Mouse (Mus musculus) spleen, embryonic (tissue): ENCODE results near the gene Zg16.

Experiments used
- CTCF ChIA-PET: fragments of 350-600 bp; sonication (Branson Sonifier 250); formaldehyde crosslinking; loops from one replicate; lab custom pipeline; 2022; lab: Charles Lee

Zg16 gene

DNA sequence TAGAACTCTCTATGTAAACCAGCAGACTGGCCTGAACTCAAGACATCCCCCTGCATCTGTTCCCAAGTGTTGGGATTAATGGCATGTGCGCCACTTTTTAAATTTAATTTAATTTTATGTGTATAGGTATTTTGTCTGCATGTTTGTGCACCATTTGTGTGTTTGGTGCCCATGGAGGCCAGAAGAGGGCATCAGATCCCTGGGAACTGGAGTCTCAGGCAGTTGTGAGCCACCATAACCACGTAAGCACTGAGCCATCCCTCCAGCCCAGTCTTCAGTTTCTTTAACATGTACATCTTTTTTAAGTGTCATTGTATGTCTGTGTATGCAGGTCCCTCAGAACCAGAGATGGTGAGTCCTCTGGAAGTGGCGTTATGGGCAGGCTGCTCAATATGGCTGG is 9.4 kb downstream of the Zg16 start:
- CTCF ChIA-PET, result interaction anchor here (0.9 to 1.3 kb wide), 2 partner anchors 24 to 193 kb away, joined by 3 read pairs; partner anchors contain the start of gene Taok2

DNA sequence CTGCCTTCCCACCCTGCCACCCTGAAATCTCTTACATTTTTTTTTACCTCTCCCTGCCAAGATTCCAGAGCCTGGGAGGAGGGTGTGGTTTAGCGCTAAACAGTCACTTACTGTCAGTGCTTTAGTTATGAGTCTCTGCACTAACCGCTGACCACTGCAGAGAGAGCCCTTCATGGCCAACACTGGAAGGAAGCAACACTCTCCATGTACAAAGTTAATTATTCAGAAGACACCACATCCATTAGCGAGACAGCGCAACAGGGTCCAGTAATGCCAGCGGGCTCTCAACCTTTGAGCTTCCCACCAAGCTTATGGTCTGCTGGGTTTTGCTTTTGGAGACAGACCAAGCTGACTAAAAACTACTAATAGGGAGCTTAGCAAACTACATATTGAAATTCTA is 10.9 kb downstream of the Zg16 start:
- CTCF ChIA-PET, result interaction anchor here (0.6 to 0.7 kb wide), 2 partner anchors 34 to 52 kb away, joined by 3 to 4 read pairs; partner anchors contain the start of gene Kif22

DNA sequence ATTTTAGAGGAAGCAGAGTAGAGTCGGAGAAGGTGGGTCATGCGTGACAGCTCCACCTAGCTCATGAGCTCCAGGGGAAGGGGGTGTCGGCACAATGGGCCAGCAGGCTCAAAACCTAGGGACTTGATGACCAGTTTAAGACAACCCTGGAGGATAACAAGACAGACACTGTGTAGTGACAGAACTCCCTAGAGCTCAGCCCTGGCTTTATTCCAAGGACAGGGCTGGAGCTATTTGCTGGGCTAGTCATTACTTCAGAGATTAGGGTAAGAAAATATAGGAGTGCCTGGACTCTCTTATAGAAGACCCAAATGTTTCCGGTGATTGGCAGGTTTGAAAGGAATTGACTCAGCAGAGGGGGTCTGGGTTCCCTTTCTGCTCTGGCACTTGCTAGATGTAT is 13.9 kb downstream of the Zg16 start:
- CTCF ChIA-PET, result interaction anchor here (0.5 kb wide), 1 partner anchor 89 kb away, joined by 4 read pairs; no protein-coding TSS in a partner anchor

DNA sequence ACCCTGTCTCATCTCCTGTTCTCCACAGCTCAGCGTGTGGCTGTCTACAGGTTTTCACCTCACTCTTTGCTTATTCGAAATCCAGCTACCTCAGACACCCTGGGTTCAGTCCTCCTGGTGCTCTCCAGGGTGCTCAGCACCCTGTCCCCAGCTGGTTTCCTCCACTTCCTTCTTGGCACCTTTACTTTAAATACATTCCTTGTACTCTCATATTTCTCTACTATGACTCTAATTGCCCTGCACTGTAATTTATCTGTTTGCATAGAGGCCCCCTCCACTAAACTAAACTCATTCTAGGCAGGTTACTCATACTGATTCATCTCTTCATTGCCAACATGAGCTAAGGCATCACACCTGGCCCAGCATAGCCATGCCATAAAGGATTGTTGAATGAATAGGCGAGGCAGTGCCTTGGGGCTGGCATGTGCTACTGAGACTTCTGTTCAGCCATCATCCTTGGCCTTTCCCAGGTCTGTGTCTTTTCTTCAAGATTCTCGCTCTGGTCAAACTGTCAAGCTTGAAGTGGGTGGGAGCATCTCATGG is 16.2 kb downstream of the Zg16 start:
- CTCF ChIA-PET, result interaction anchor here (0.6 to 1.3 kb wide), 2 partner anchors 12 to 1264 kb away, joined by 3 read pairs; no protein-coding TSS in a partner anchor

DNA sequence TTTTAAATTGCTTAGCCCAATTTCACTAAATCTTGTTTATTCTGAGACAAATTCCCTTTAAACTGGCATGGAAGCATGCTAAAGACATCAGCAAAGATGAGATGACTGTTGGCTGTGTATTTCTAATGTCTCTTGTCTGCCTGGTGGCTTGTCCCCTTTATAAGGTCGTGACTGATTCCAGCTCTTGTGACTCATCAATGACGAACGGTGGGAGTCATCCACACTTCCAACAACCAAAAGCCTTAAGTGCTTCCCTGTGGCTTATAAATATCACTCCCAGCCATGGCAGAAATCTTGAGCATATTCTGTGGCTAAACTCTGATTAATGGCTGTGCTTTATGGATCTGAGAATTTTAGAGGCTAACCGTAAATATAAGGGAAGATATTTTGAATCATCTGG is 20.8 kb downstream of the Zg16 start:
- CTCF ChIA-PET, result no interaction called here

DNA sequence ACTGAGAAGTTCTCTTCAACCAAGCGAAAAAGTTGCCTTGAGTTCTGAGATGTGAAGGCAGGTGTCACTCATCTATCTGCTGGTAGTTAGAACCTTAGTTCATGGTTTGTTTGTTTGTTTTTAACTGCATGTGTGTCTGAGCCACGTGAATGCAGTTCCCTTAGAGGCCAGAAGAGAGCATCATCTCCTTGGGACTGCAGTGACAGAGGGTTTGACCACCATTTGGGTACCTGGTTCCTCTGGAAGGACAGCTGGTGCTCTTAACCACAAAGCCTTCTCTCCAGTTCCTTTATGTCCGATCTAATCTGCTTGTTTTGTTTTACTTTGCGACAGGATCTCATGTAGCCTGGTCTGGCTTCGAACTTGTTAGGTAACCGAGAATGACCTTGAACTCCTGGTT is 21.6 kb downstream of the Zg16 start:
- CTCF ChIA-PET, result no interaction called here

DNA sequence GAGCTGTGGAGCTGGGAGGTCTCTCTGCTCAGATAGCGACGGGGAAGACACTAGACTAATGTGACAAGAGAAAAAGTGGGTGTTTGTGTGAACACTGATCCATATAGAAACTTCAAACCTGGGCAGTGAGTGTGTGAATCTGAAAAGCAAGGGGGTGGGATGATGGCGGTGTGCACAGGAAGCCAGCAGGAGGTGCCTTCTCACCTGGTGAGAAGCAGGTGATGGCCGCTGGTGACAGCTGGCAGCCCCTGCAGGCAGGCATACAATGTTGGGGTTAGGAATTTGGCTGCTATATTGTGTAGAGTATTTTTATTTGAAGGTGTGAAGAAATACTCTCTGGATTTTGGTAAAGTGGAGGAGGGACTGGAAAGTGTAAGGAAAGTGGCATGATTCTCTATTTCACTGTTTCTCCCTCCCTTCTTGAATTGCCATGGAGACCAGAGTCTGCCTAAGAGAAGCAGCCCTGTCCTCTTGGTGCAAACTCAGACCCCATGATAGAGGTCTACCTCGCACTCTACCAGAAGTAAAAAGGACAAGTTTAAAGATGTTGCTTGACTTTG is 32.0 kb downstream of the Zg16 start:
- CTCF ChIA-PET, result no interaction called here

DNA sequence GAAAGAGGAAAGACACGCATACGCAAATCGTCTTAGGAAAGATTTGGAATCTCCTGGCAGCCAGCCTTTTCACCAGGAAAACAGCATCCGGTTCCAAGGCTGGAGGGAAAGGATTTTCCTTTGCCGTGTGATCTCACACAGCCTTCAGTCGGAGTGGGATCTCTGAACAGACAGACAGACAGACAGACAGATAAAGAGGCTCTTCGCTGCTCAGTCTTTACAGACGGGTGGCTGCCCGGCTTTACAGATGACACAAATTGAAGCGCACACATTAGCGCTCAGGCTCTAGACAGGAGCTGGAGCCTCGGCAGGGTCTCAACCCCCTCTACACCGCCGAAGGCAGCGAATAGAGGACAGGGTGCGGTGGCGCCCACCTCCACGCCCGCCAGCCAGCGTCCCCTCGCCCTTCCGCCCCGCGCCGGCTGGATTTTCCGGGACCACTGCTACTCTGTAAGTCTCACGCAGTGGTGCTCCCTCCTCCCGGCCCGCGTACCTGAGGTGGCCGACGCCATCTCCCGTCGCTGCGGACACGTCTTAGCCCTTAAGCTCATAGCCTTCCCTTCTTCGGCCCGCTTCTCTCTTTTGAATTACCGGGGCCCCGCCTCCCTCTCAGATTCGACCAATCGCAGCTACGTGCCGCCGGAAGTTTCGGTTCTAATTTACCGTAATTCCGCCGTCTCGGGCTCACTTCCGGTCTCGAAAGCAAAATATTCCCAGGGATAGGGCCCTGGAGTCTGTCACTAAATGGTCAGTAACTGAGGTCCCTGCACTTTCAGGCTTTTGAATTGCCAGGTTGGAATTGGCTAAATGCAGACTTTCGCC is 45.1 kb downstream of the Zg16 start, which contains the start of gene Kif22:
TSS of gene Kif22 (minus strand) at position 621 of the 822 bp plus-strand sequence.
- CTCF ChIA-PET, result interaction anchor here (0.7 kb wide), 1 partner anchor 34 kb away, joined by 3 read pairs; no protein-coding TSS in a partner anchor

DNA sequence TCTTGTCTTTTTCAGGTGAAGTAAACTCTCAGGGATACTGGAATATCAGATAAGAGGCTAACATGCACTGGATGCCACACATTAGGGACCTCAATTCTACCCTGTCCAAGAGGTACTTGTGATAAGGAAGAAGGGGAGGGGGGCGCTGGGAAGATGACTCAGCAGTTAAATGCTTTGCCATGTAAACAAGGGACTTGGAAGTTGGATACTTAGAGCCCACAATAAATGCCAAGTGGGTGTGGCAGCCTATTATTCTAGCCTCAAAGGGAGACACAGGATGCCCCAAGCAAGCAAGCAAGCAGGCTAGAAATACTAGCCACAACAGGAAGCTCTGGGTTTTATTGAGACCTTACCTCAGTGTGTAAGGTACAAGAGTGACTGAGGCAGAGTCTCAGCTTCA is 55.9 kb downstream of the Zg16 start:
- CTCF ChIA-PET, result interaction anchor here (0.7 kb wide), 1 partner anchor 120 kb away, joined by 3 read pairs; no protein-coding TSS in a partner anchor

DNA sequence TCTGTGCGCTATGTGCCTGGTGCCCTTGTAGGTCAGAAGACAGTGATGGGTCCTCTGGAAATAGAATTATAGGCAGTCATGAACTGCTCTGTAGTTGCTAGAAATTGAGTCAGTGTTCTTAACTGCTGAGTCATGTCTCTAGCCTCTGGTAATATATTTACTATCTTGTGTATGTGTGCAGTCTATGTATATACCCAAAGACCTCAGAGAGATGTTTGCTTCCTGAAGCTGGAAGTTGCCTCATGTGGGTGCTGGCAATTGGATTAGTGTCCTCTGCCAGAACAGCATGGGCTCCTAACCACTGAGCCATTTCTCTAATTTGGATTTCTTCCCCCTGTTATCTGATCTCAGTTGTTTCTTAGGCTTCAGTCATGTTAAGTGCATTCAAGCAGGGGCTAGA is 57.0 kb downstream of the Zg16 start:
- CTCF ChIA-PET, result no interaction called here

DNA sequence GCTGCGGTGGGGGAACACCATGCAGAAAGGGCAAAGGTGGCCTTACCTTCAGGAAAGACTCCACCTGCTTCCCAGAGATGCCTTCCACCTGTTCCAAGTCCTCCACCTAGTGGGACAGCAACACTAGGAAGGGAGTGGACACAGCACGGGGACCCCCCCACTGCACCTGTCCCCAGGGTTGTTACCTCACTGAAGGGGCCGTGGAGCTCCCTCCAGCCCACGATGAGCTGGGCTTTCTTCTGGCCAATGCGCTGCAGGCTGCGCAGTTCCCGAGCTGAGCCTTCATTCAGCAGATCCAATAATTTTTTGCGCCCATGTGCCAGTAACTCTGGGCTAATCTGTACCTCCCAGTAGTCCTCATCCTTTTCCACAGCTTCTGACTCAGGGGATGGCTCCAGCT is 59.2 kb downstream of the Zg16 start:
- CTCF ChIA-PET, result interaction anchor here (0.6 kb wide), 1 partner anchor 85 kb away, joined by 8 read pairs; no protein-coding TSS in a partner anchor

DNA sequence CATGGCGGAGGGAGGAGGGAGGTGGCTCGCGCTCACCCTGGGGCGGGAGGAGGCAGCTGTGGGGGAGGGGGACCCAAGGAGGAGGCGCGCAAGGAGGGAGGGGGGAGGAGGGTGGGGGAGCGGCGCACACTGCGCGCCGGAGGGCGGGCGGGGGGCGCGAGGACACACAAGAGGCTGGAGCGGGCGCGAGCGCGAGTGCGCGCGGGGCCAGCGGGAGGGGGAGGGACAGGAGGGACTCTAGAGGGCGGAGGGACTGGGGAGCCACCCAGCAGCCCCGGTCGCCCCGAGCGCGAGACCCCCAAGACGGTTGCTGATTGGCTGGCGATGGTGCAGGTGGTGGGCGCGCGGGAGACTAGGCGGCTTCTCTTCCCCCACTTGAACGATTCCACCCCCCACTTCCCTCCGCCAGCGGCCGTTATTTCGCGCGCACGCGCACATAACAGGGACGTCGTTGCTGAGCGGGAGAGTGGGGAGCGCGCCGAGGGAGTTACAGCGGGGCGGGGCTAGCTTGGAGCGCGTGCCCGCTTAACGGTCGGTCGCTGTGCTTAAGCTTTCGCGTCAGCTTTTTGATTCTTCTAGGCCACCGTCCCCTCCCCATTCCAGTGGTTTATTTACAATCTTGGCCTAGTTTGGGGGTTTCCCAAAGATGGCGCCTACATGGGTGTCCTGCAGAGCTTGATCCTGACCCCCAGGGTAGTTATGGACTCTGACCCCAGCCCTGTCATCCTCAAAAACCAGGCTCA is 60.0 kb downstream of the Zg16 start, which contains the start of gene Maz:
TSS of gene Maz (minus strand) at position 54 of the 743 bp plus-strand sequence.
- CTCF ChIA-PET, result interaction anchor here (0.5 to 1.1 kb wide), 3 partner anchors 13 to 84 kb away, joined by 3 to 7 read pairs (median 4); partner anchors contain the start of gene Mvp

DNA sequence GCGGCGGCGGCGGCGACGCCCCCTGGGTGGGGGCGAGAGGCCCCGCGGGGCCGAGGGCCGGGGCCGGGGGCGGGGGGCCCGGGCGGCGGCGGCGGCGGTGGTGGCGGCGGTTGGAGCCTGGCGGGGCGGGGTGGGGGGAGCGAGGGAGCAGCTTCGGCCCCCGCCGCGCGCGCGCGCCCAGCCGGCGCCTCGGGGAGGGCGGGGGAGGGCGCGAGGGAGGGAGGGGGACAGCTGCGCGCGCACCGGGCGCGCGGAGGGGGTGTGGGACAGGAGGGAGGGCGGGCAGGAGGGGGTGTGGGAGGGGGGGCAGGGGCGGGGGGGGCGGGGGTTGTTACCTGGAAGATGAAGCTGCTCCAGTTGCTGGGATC is 60.5 kb downstream of the Zg16 start:
- CTCF ChIA-PET, result interaction anchor here (0.5 to 1.1 kb wide), 2 partner anchors 12 to 15 kb away, joined by 3 to 4 read pairs; partner anchors contain the start of gene Mvp

DNA sequence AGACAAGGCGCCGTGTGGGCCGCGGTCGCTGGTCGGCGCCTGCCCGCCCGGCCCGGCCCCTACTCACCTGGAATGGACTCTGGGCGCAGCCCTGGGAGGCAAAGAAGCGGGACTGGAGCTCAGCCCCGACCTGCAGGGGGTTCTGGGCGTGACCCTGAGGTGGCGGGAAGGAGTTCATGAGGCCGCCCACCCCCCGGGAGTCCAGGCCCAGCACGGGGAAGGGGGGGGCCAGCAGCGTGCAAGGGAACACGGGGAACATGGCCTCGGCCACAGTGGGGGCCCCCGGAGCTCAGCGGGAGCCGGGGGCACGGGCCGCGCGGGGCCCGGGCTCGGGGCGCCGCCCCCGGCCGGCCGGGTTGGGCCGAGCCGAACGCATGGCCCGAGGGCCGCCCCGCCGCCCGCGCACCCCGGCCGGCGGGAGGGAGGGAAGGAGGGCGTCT is 60.9 kb downstream of the Zg16 start:
- CTCF ChIA-PET, result interaction anchor here (1.1 kb wide), 1 partner anchor 15 kb away, joined by 4 read pairs; no protein-coding TSS in a partner anchor

DNA sequence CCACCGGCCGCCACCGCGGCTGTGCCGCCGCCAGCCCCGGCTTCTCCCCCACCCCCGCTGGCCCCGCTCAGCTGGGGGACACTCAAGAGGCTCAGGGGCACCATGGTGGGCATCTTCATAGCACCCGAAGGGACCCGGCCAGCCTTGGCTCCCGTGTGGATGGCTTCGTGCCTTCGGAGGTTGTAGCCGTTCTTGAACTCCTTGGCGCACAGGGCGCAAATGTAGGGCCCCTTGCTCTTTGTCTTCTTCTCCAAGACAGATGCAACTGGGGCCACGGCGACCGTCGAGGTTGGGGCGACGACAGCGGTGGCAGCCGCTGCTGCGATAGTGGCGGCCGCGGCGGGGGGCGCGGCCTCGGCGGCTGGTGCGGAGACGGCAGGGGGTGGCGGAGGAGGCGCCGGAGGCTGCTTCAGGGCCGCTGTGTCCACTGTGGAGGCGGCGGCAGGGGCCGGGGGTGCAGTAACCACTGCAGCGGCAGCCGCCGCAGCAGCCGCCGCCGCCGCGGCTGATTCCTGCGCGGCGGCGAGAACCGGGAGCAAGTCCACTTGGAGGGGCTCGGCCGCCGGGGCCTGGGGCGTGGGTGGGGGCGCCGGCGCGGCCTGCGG is 61.5 kb downstream of the Zg16 start:
- CTCF ChIA-PET, result interaction anchor here (0.6 to 1.1 kb wide), 2 partner anchors 14 to 20 kb away, joined by 3 to 4 read pairs; no protein-coding TSS in a partner anchor

DNA sequence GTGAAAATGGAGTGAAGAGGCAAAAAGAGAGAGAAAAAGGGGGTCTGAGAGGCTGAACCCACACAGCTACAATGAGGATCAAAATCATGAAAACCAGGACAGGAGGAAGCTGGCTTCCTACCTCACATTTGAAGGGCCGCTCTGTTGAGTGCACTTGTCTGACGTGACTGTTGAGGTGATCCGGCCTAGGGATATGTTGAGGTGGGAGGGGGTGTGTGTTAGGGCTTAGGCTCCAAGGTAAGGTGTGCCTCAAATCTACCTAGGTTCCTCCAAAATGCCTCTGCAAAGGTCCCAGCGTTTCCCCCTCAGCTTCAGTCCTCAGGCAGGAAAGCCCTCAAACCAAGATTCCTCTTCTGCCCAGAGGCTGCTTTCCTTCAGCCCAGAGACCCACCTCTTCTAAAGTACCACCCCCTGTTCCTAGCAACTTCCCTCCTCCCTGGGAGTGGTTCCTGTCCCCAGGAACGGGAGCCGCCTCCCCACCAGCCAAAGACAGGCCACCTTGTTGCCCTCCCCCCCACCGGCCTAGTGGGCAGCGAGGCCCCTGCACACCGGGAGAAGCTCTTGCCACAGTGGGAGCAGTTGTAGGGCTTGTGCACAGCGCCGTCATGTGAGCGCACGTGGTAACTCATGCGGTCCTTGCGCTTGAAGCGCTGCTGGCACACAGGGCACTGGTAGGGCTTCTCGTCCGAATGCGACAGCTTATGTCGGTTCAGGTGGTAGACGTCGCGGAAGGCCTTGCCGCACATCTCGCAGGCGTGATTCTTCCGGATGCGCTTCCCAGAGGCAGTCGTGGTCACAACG is 62.2 kb downstream of the Zg16 start:
- CTCF ChIA-PET, result interaction anchor here (0.6 kb wide), 1 partner anchor 19 kb away, joined by 3 read pairs; no protein-coding TSS in a partner anchor

DNA sequence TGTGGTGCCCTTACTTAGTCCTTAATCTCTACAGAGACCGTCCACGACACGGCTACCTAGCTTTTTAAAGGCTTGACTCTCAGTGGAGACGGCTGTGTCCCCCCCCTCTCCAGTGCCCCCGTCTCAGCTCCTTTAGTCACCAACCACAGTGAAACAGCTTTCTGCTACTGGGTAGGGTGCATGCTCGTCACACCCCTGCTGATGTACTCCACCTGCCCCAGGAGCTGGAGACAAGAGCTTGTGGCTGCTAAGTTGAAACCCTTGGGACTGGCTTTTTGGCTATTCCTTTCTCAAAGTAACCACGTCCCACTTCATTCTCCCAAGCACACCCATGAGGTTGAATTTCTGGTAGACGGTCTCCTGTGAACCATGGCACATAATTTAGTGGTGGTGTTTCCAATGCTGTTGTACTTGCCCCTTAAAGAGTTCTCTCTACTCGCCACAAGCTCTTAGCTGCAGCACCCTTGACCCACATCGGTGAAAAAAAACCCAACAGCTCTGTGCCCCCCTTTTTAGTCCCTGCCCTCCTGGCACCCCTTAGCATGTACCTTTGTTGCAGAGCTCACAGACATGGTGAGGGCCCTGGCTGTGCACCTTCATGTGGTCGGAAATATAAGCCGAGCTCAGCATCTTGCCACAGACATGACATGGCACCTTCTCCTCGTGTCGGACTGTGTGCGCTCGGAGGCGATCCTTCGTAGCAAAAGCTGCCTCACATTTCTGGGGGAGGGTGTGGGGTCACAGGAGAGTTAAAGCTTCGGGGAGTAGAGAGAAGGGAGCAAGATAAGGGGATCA is 63.0 kb downstream of the Zg16 start:
- CTCF ChIA-PET, result no interaction called here

DNA sequence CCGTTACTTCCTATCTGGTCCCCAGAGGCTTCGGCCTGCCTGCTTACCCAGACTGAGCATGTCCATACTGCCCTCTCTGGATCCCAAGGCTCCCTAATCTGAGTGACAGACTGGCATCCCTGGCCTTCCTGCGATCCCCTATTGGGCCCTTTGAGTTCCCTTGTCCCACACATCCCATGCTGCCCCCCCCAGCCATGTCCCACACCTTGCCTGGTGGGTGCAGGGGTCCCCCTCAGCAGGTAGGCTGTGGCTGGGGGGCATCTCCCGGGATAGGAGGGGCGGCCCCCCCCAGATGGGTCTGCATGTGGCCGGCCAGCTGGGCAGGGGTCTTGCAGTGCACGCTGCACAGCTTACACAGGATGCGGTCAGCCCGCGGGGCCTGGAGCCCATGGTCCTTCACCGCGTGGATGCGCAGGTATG is 63.8 kb downstream of the Zg16 start:
- CTCF ChIA-PET, result interaction anchor here (0.6 to 0.7 kb wide), 2 partner anchors 92 to 494 kb away, joined by 3 to 6 read pairs; no protein-coding TSS in a partner anchor
